Mouse (Mus musculus) layer of hippocampus, adult 9-11 months (tissue): ENCODE data around the gene Tmem138.
"Not testable (repeated sequence)": the region's sequence is repeated elsewhere in the genome, so short reads cannot be mapped to it uniquely, and the experiment has no call there.

Experiments used
- DNase-seq: peaks from one replicate; pipeline ENCODE4 v3.0.0; 2022

Tmem138 gene

DNA sequence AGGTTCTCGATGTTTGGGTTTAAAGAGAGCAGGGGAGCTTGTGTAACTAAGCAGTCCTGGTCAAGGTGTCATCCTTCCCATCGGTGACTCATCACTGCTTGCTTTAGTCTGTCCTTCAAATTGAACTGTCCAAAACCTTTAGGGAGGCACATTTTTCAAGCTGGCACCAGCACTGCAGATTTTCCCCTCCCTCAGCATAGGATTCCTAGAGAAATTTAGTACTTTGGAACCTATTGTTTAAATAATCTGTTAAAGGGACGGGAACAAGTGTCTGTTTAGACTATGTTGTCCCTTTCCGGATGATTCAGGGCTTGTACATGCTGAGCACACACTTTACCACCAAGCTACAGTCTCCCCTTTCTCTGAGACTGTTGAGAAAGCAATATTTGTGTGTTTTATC lies 11.9 kb downstream of the Tmem138 start:
- no peak for DNase-seq

GRCm38 (mm10) chr19:10564278-10564677 lies 12.9 kb downstream of the Tmem138 start:
- DNase-seq: no peak

GRCm38 (mm10) chr19:10562351-10562750 lies 14.8 kb downstream of the Tmem138 start:
- DNase-seq: no peak

- no peak for DNase-seq
Observed at GRCm38 (mm10) chr19:10561558-10562314, 15.4 kb downstream of the Tmem138 start.

GRCm38 (mm10) chr19:10560108-10560507 lies 17.1 kb downstream of the Tmem138 start:
- no peak for DNase-seq

DNA sequence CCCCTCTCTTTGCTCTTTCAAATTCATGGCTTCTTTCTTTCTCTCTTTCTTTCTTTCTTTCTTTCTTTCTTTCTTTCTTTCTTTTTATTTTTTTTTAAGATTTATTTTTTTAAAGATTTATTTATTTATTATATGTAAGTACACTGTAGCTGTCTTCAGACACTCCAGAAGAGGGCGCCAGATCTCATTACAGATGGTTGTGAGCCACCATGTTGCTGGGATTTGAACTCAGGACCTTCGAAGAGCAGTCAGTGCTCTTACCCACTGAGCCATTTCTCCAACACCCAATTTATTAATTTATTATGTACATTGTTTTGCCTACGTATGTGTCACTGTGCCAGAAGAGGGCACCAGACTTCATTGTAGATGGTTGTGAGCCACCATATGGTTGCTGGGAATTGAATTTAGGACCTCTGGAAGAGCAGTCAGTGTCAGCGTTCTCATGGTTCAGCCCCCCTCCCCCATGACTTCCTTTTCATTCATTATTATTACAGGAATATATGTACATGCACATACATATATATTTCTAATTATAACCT lies 19.3 kb downstream of the Tmem138 start:
- DNase-seq: not testable (repeated sequence)

- DNase-seq: no peak
Observed at GRCm38 (mm10) chr19:10557430-10557829, 19.7 kb downstream of the Tmem138 start.

DNA sequence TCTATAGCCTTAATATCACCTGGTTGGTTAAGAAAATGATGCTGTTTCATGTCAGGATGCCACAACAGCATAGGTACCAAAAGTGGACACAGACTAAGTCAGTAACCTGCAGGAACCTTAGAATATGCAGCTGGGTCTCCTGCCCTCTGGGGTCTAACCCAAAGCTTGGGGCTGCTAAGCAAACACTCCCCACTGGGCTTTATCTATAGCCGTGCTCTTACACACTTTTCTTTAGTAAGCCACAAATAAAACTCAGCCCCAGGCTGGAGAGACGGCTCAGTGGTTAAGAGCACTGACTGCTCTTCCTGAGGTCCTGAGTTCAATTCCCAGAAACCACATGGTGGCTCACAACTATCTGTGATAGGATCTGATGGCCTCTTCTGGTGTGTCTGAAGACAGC lies 20.2 kb downstream of the Tmem138 start:
- no peak for DNase-seq

DNA sequence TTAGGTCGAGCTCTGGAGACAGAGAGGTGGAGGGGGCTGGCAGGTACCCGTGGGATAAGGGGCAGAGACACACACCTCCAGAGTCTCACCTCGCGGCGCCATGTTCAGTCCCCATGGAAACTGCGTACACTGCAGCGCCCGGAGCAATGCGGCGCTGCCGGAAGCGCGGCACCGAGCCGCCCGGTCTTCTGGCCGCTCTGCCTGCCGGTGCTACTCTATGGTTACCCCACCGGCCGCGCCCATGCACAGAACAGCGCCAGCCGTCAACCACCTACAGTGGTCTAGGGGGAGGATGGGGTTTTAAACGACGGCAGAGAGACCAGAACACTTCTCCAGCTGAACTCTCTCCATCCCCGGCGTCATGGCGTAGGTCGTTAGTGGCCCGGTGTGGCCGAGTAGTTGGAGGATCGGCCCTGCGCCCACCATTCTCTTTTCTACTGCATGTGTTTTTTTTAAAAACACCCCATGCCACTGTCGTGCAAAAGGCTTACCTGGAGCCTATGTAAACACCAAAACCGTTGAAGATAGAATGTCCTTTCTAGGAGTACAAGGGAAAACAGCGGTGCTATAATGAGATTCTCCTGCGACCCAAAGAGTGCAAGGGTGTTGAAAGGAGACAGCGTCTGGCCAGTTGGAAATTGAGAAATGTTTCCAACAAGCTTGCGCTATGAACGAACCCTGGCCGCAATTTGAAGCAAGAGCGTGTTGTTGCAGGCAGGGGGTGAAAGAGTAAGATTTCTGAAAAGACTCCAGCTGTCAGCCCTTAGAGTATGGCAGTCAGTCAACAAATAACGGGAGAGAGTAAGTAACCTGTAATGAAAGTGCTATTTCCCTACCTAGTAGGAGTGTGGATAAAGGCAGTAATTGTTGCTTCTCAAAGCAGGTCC lies 21.3 kb downstream of the Tmem138 start, which contains the start of gene Tmem216:
Gene Tmem216, minus strand, starts transcription at position 615 of the 887 bp plus-strand sequence.
- peak; percentile 89 for DNase-seq

DNA sequence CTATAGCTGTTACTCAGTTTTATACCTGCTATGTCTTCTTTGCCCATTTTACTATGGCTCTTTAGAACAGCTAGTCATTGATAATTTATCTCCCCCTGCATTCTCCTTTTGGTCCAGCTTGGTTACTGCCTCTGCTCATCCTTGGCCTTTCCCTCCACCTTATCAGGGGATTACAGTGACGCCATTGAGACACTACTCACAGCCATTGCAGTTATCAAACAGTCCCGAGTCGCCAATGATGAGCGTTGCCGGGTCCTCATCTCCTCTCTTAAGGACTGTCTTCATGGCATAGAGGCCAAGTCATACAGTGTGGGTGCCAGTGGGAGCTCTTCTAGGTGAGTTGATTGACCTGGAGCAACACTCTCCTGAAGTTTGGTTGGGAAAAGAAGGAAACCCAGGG lies 37.7 kb downstream of the Tmem138 start:
- no peak for DNase-seq

- no peak for DNase-seq
Observed at GRCm38 (mm10) chr19:10530082-10530481, 47.1 kb downstream of the Tmem138 start.

DNA sequence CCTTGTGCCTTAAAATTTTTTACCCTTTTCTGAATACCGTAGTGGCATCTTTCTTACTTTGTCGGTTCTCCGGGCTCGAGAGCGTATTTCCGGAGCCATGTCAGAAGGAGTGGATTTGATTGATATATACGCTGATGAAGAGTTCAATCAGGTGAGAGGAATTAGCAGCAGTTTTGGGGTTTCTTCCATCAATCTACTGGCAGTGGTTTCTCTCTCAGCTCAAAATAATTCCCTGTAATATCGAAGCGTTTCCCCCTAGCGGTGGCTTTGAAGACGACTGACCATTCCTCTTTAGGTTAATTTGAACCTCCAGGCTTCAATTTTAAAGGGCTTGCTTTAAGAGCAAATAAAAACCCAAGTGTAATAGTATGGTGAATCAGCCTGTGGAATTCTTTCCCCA lies 51.3 kb downstream of the Tmem138 start, which contains the start of gene Sdhaf2:
Gene Sdhaf2, minus strand, starts transcription at position 233 of the 400 bp plus-strand sequence.
- DNase-seq: peak; percentile 31

GRCm38 (mm10) chr19:10525106-10525901 lies 51.9 kb downstream of the Tmem138 start, which contains the start of gene Cpsf7:
TSS of gene Cpsf7 (plus strand) at chr19:10525266.
- DNase-seq: peak; percentile 90

GRCm38 (mm10) chr19:10524784-10525105 lies 52.4 kb downstream of the Tmem138 start:
- no peak for DNase-seq

- DNase-seq: no peak
Observed at GRCm38 (mm10) chr19:10523483-10524080, 53.6 kb downstream of the Tmem138 start.

GRCm38 (mm10) chr19:10521926-10522325 lies 55.2 kb downstream of the Tmem138 start:
- no peak for DNase-seq
